Mouse (Mus musculus) Patski (cell line): ENCODE measurements around the gene Sar1a. TPM values are rescaled to one million over a fixed set of nuclear protein-coding genes. Genes with fewer than 3 reads are reported as not detected.

Source experiments
- ATAC-seq: fragments of 100-300 bp; one replicate; pipeline ENCODE4 v1.8.0; 2021
- CTCF ChIA-PET: fragments of 350-600 bp; sonication (Branson Sonifier 250); formaldehyde crosslinking; loops from one replicate; lab custom pipeline; 2022; ENCODE audit warnings: inconsistent platforms; lab: Charles Lee
- POLR2A ChIA-PET: fragments of 350-600 bp; sonication (Branson Sonifier 250); formaldehyde crosslinking; loops from one replicate; lab custom pipeline; 2022; ENCODE audit warnings: antibody characterized with exemption, inconsistent platforms; lab: Charles Lee
- DNase-seq: peaks from one replicate; pipeline ENCODE4 v3.0.0-alpha.2; 2011; ENCODE audit warnings: low read depth, low spot score
- H3K27me3 ChIP-seq: fragments of 371-371 bp; one replicate; pipeline ENCODE4 v1.5.1; 2021
- CTCF ChIP-seq: fragments of 100-300 bp; IDR thresholded peaks from one replicate; pipeline ENCODE4 v1.5.1; 2021
- in situ Hi-C: fragments of 300-500 bp; cut with MboI; formaldehyde crosslinking; loops from 3 replicates; pipeline ENCODE4 v1.11.1; 2018; ENCODE audit warnings: low pct_unique_long_range_greater_than_20kb, mixed read lengths
- polyA plus RNA-seq: library from polyadenylated mRNA; unstranded; gene quantifications from one replicate; pipeline ENCODE4 v1.2.3, GENCODE M21; 2021

Gene Sar1a
- polyA plus RNA-seq, 1 experiment from 2014 or later = 146 TPM

- H3K27me3 ChIP-seq = no peaks in the 10 kb centered on the region
- ChIA-PET POLR2A (no interaction called here), CTCF (no interaction called here)
- in situ Hi-C loops = no loop called here
- DNase-seq (no peak), ATAC-seq (no peak)
- TF ChIP-seq CTCF = no peak
These were observed 43.2 kb downstream of the Sar1a start for GRCm38 (mm10) chr10:61723271-61723670.

GRCm38 (mm10) chr10:61729181-61729580 lies 49.1 kb downstream of the Sar1a start:
- in situ Hi-C loops = no loop called here
- CTCF ChIA-PET = no interaction called here
- DNase-seq (no peak), ATAC-seq (no peak)
- POLR2A ChIA-PET = no interaction called here
- no peak for TF ChIP-seq CTCF
- H3K27me3 ChIP-seq = no peaks in the 10 kb centered on the region

- CTCF ChIA-PET = no interaction called here
- no peak for TF ChIP-seq CTCF
- no peak for DNase-seq
- in situ Hi-C loops = loop anchor here (5.0 kb wide), 1 partner anchor 123 kb away; no protein-coding TSS in a partner anchor
- no peaks in the 10 kb centered on the region for H3K27me3 ChIP-seq
- POLR2A ChIA-PET = no interaction called here
- no peak for ATAC-seq
These were observed 50.1 kb downstream of the Sar1a start for GRCm38 (mm10) chr10:61730171-61730570.

GRCm38 (mm10) chr10:61734377-61734776 lies 54.3 kb downstream of the Sar1a start:
- no peak for ATAC-seq
- H3K27me3 ChIP-seq = no peaks in the 10 kb centered on the region
- ChIA-PET CTCF (interaction anchor here (0.7 to 1.7 kb wide), 6 partner anchors 9 to 37 kb away, joined by 3 to 6 read pairs (median 3); no protein-coding TSS in a partner anchor), POLR2A (no interaction called here)
- no peak for DNase-seq
- in situ Hi-C loops = loop anchor here (5.0 kb wide), 1 partner anchor 127 kb away; no protein-coding TSS in a partner anchor
- peak; percentile 87 for TF ChIP-seq CTCF

GRCm38 (mm10) chr10:61736671-61737078 lies 56.6 kb downstream of the Sar1a start:
- H3K27me3 ChIP-seq = no peaks in the 10 kb centered on the region
- TF ChIP-seq CTCF = no peak
- DNase-seq (no peak), ATAC-seq (no peak)
- in situ Hi-C loops = no loop called here
- CTCF ChIA-PET = no interaction called here
- POLR2A ChIA-PET = no interaction called here

- ChIA-PET CTCF (interaction anchor here (1.4 kb wide), 1 partner anchor 14 kb away, joined by 3 read pairs; no protein-coding TSS in a partner anchor), POLR2A (no interaction called here)
- DNase-seq (no peak), ATAC-seq (no peak)
- H3K27me3 ChIP-seq = no peaks in the 10 kb centered on the region
- in situ Hi-C loops = no loop called here
- TF ChIP-seq CTCF = no peak
These were observed 57.4 kb downstream of the Sar1a start for GRCm38 (mm10) chr10:61737537-61737936.

GRCm38 (mm10) chr10:61738126-61738525 lies 58.0 kb downstream of the Sar1a start:
- ChIA-PET POLR2A (no interaction called here), CTCF (interaction anchor here (1.4 kb wide), 1 partner anchor 13 kb away, joined by 3 read pairs; no protein-coding TSS in a partner anchor)
- no peak for TF ChIP-seq CTCF
- no peaks in the 10 kb centered on the region for H3K27me3 ChIP-seq
- DNase-seq (no peak), ATAC-seq (no peak)
- in situ Hi-C loops = no loop called here

- DNase-seq = no peak
- ChIA-PET CTCF (interaction anchor here (0.8 to 1.2 kb wide), 2 partner anchors 10 to 47 kb away, joined by 3 to 4 read pairs; no protein-coding TSS in a partner anchor), POLR2A (interaction anchor here (1.2 kb wide), 1 partner anchor 11 kb away, joined by 3 read pairs; no protein-coding TSS in a partner anchor)
These were observed 61.2 kb downstream of the Sar1a start for GRCm38 (mm10) chr10:61741306-61741705.

GRCm38 (mm10) chr10:61741873-61742272 lies 61.8 kb downstream of the Sar1a start:
- CTCF ChIA-PET = interaction anchor here (0.8 to 1.2 kb wide), 2 partner anchors 10 to 47 kb away, joined by 3 to 4 read pairs; no protein-coding TSS in a partner anchor
- DNase-seq (no peak), ATAC-seq (no peak)
- POLR2A ChIA-PET = interaction anchor here (0.6 to 1.2 kb wide), 2 partner anchors 10 to 367 kb away, joined by 3 read pairs; no protein-coding TSS in a partner anchor
- no peaks in the 10 kb centered on the region for H3K27me3 ChIP-seq
- peak; percentile 59 for TF ChIP-seq CTCF
- in situ Hi-C loops = no loop called here

More at GRCm38 (mm10) chr10:61741306-61741705, 61.2 kb downstream of the Sar1a start:
- no peak for TF ChIP-seq CTCF
- in situ Hi-C loops = no loop called here
- no peak for ATAC-seq
- H3K27me3 ChIP-seq = no peaks in the 10 kb centered on the region

- in situ Hi-C loops = no loop called here
- H3K27me3 ChIP-seq = no peaks in the 10 kb centered on the region
- ChIA-PET CTCF (interaction anchor here (1.2 kb wide), 1 partner anchor 9 kb away, joined by 4 read pairs; no protein-coding TSS in a partner anchor), POLR2A (interaction anchor here (0.6 kb wide), 1 partner anchor 368 kb away, joined by 3 read pairs; no protein-coding TSS in a partner anchor)
- DNase-seq (no peak), ATAC-seq (no peak)
- TF ChIP-seq CTCF = no peak
These were observed 62.2 kb downstream of the Sar1a start for GRCm38 (mm10) chr10:61742336-61742735.

Other genes with a start within 250 kb of the Sar1a start
- gene Eif4ebp2, start 227.6 kb upstream of the Sar1a start, polyA plus RNA-seq = 47.4 TPM
- gene Lrrc20, start 204.5 kb upstream of the Sar1a start, polyA plus RNA-seq = 14.0 TPM
- gene Npffr1, start 84.8 kb upstream of the Sar1a start, polyA plus RNA-seq = 0.26 TPM
- gene Ppa1, start 31.7 kb upstream of the Sar1a start, polyA plus RNA-seq = 112 TPM
- 30.6 TPM for gene Tysnd1, start 15.2 kb downstream of the Sar1a start, polyA plus RNA-seq
- gene Aifm2, start 35.0 kb downstream of the Sar1a start, polyA plus RNA-seq = 43.0 TPM
- 33.1 TPM for gene H2afy2, start 103.8 kb downstream of the Sar1a start, polyA plus RNA-seq